Mouse (Mus musculus): Measurements from ENCODE around the gene Camsap3.

Gene Camsap3

GRCm38 (mm10) chr8:3603439-3603838 is 16.3 kb downstream of the Camsap3 start:
- DNase-seq: no peak

GRCm38 (mm10) chr8:3606593-3606992 is 19.5 kb downstream of the Camsap3 start:
- DNase-seq: no peak

GRCm38 (mm10) chr8:3607822-3608221 is 20.7 kb downstream of the Camsap3 start:
- DNase-seq: no peak

GRCm38 (mm10) chr8:3609046-3609815 is 22.1 kb downstream of the Camsap3 start:
- DNase-seq: peak; percentile 72

GRCm38 (mm10) chr8:3609816-3610150 is 22.7 kb downstream of the Camsap3 start:
- DNase-seq: peak; percentile 82

- peak; percentile 100 for DNase-seq
Measured at GRCm38 (mm10) chr8:3621199-3621970, 34.3 kb downstream of the Camsap3 start, which contains the start of the genes Xab2 and Pet100. TSS of gene Xab2 (minus strand) at chr8:3621316. TSS of gene Pet100 (plus strand) at chr8:3621548.

- DNase-seq: no peak
Measured at GRCm38 (mm10) chr8:3622119-3622518, 35.0 kb downstream of the Camsap3 start.

GRCm38 (mm10) chr8:3625445-3625844 is 38.4 kb downstream of the Camsap3 start, which contains the start of gene Pcp2:
TSS of gene Pcp2 (minus strand) at chr8:3625545.
- DNase-seq: no peak

GRCm38 (mm10) chr8:3626971-3627370 is 39.9 kb downstream of the Camsap3 start:
- no peak for DNase-seq

- DNase-seq: peak; percentile 68
Measured at GRCm38 (mm10) chr8:3628014-3628413, 40.9 kb downstream of the Camsap3 start.

- DNase-seq: peak; percentile 91
Measured at GRCm38 (mm10) chr8:3630647-3631477, 43.8 kb downstream of the Camsap3 start, which contains the start of gene Stxbp2. TSS of gene Stxbp2 (plus strand) at chr8:3630955.

GRCm38 (mm10) chr8:3631478-3631875 is 44.4 kb downstream of the Camsap3 start:
- no peak for DNase-seq

GRCm38 (mm10) chr8:3645804-3646203 is 58.7 kb downstream of the Camsap3 start:
- peak; percentile 70 for DNase-seq

GRCm38 (mm10) chr8:3646824-3647531 is 59.9 kb downstream of the Camsap3 start:
- no peak for DNase-seq

- no peak for DNase-seq
Measured at GRCm38 (mm10) chr8:3647561-3647960, 60.5 kb downstream of the Camsap3 start.

- no peak for DNase-seq
Measured at GRCm38 (mm10) chr8:3648268-3648667, 61.2 kb downstream of the Camsap3 start.

- no peak for DNase-seq
Measured at GRCm38 (mm10) chr8:3648990-3649389, 61.9 kb downstream of the Camsap3 start.

GRCm38 (mm10) chr8:3652845-3653244 is 65.8 kb downstream of the Camsap3 start:
- no peak for DNase-seq

GRCm38 (mm10) chr8:3654726-3655508 is 67.8 kb downstream of the Camsap3 start:
- no peak for DNase-seq

- no peak for DNase-seq
Measured at GRCm38 (mm10) chr8:3655526-3655925, 68.4 kb downstream of the Camsap3 start, which contains the start of gene Retn. TSS of gene Retn (plus strand) at chr8:3655770.

- no peak for DNase-seq
Measured at GRCm38 (mm10) chr8:3656725-3657381, 69.8 kb downstream of the Camsap3 start.
